In the genomic region with DNA sequence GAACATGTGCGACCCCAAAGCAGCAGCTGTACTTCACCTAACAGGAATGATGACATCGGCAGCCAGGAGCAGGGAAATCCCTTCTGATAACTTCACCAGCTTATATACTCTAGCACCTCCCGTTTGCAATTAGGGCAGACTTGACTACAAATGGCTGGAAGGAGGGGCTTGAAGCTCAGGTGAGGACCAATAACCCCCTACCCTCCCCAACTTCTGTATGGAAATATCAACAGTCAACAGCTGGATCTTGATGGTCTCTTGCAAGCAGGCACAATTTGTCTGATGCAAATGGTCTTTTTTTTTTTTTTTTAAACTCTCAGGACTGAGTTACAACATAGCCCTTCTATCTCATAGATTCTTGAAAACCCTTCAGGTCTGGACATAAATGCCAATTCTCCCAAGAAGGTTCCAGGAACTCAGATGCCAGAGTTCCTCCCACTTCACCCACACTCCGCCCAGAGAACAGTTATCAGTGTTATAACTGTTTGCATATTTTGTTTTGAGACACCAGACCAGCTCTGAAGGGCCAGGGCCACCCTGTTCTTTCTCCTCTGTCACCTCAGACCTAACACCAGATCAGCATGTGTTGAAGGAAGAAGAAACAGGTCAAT, we compare ENCODE assay signal across 9 mouse cellular contexts. TPM values are rescaled to one million over a fixed set of nuclear protein-coding genes. Genes with fewer than 3 reads are reported as not detected.
DNase-seq lines count a peak whose midpoint lies in the region; ATAC-seq lines count a peak whose summit lies in the region.
"Had no signal": no experiment of that assay in that cellular context is flagged by ENCODE, and none has a peak within 500 bp of the region (broad histone marks: within the 10 kb centered on the region; RNA-seq: fewer than 3 reads in every experiment).

Gene Tet3 (minus strand): TSS at position 51 of the 611 bp plus-strand sequence.

- DNase-seq in heart, adult 18-20 months = no peak
- no peak for DNase-seq in heart, adult 11 months
- DNase-seq in adrenal gland, postnatal 4 days (ENCODE audit: low spot score in 2 of 2) = no peak
- DNase-seq in gastrocnemius, postnatal 25 days = no peak
- no peak for DNase-seq in intestine, embryonic 14.5 days (ENCODE audit: low spot score)
- no peak for DNase-seq in urinary bladder, postnatal 4 days (ENCODE audit: low spot score in 2 of 2)
- no peak for DNase-seq in retina, postnatal 1 day

- H3K4me2 ChIP-seq in intestine, embryonic 14.5 days (ENCODE audit: low read length) = 0 out of 2 replicates have a peak within 1 kb of the TSS, but pooled peaks have one; percentile 86

- 62% methylated on average over 4 of the region's 4 CpGs for WGBS in intestine, embryonic 14.5 days

- H3K9me3 ChIP-seq in intestine, embryonic 14.5 days (ENCODE audit: control insufficient read depth, low read length) = no peaks in the 10 kb centered on the region

- no peaks in the 10 kb centered on the region for H3K27me3 ChIP-seq in intestine, embryonic 14.5 days (replicated peaks; ENCODE audit: control insufficient read depth, insufficient read depth, low read length)

- H3K4me1 ChIP-seq in intestine, embryonic 14.5 days (replicated peaks; ENCODE audit: control insufficient read depth, insufficient read depth, low read length) = peaks cover 25% of the 10 kb centered on the region

- H3K36me3 ChIP-seq in intestine, embryonic 14.5 days (ENCODE audit: control insufficient read depth, insufficient read depth, low read length) = 0 out of 2 replicates have a peak, but pooled peaks cover 4% of the 10 kb centered on the region

- no peak within 1 kb of the TSS for H3K9ac ChIP-seq in intestine, embryonic 14.5 days (ENCODE audit: low read length)

- ATAC-seq in intestine, embryonic 14.5 days (replicated peaks; ENCODE audit: low FRiP score, low TSS enrichment, low read depth) = no peak
- no peak for ATAC-seq in megakaryocyte-erythroid progenitor cell, adult 5-6 weeks (replicated peaks; ENCODE audit: low FRiP score, low TSS enrichment, poor library complexity, severe bottlenecking)

- H3K27ac ChIP-seq in intestine, embryonic 14.5 days (ENCODE audit: low read depth) = no peak within 1 kb of the TSS

- no peak within 1 kb of the TSS for H3K4me3 ChIP-seq in intestine, embryonic 14.5 days (ENCODE audit: low read depth, low read length)
- H3K4me3 ChIP-seq: erythroblast, embryonic 14.5 days had no signal

RNA-seq across cellular contexts. Expression of gene Tet3, which starts in this region (rescaled TPM):
- 10 to 100 TPM; 11.5 to 12.7 TPM for total RNA-seq in heart, adult 18-20 months (2021)
- total RNA-seq in adrenal gland, postnatal 4 days (2021) = 10 to 100 TPM; 79.0 to 79.5 TPM
- 10 to 100 TPM; 22.2 to 29.7 TPM for total RNA-seq in gastrocnemius, postnatal 25 days (2021)
- 35.1 and 40.1 TPM in 2 replicates for polyA plus RNA-seq in intestine, embryonic 14.5 days (2014; fragmentation: Nextera tagmentation; extraction: Ambion mirVana)
- total RNA-seq in megakaryocyte-erythroid progenitor cell, adult 5-6 weeks (2014; fragmentation: Nextera tagmentation) = 46.9 and 55.9 TPM in 2 replicates
- total RNA-seq in megakaryocyte-erythroid progenitor cell, adult 5-6 weeks (2017) = 12.6 and 13.5 TPM in 2 replicates
